In the genomic region with DNA sequence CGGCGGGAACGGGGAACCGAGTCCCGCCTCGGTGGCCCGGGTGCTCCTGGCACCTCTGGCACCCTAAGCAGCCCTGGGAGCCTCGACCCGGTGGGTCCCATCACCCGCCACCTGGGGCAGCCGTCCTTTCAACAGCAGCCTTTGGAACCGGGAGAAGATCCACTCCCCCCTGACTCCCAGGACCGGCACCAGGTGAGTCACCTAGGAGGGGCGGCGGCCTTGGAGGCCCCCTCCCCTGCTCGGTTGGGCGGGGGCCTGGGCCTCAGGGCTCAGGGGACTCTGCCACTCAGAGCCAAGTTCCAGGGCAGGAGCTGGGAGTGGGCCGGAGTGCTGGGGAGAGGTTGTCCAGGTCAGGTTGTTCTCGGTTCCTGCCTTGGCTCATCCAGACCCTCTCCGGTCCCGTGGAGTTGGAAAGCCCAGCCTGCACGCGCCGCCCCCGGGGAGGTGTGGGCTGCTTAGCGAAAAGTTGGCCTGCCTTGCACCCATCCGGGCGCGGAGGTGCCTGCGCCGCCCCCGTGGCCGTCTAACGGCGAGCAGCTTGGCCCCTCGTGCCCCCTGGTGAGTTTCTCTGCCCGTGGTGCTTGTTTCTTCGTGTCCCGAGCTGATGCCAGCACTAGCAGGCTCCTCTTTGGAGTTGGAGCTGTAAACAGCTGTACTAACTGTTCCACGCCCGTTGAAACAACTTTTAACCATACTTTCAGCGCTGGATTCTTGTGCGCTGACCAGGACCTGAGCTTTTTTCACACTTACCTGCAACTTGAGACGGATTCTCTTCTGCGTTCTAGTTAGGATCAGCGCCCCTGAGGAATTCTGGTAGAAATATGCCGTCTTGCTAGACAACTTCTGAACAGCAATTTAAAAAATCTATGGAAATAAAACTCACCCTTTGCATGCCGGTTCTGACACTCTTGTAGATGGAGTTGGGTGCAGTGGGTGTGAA, we compare ENCODE assay signal across 8 mouse cellular contexts. TPM values are rescaled to one million over a fixed set of nuclear protein-coding genes. Genes with fewer than 3 reads are reported as not detected.
DNase-seq lines count a peak whose midpoint lies in the region; ATAC-seq lines count a peak whose summit lies in the region.

No protein-coding gene starts in this region.

- DNase-seq in layer of hippocampus, postnatal 36 days = peak; percentile 2 to 6
- DNase-seq in layer of hippocampus, adult 11-12 months (ENCODE audit: low spot score) = no peak
- DNase-seq in cerebellum, adult 8-10 months = peak; percentile 2
- peak; percentile 26 for DNase-seq in gastrocnemius, postnatal 10 days
- DNase-seq in hindbrain, embryonic 14.5 days (ENCODE audit: low spot score) = no peak
- DNase-seq in liver = peak; percentile 28
- peak; percentile 8 for DNase-seq in midbrain, embryonic 14.5 days
- peak; percentile 46 for DNase-seq in testis, postnatal 10 days (ENCODE audit: low spot score)

- no peak overlapping the region for H3K27ac ChIP-seq in hindbrain, embryonic 14.5 days
- H3K27ac ChIP-seq in midbrain, embryonic 14.5 days (replicated peaks; ENCODE audit: low read depth, low read length) = no peak overlapping the region

- ATAC-seq in hindbrain, embryonic 14.5 days (ENCODE audit: low FRiP score) = peak; percentile 38; the same call in 1 of the 2 replicates
- 0 out of 2 replicates have a peak, but pooled peaks have one; percentile 0 for ATAC-seq in midbrain, embryonic 14.5 days (ENCODE audit: low FRiP score, low TSS enrichment)

- no peaks in the 10 kb centered on the region for H3K36me3 ChIP-seq in hindbrain, embryonic 14.5 days (replicated peaks; ENCODE audit: control insufficient read depth, insufficient read depth)
- H3K36me3 ChIP-seq in midbrain, embryonic 14.5 days (ENCODE audit: control insufficient read depth, insufficient read depth, low read length) = no peaks in the 10 kb centered on the region

- H3K9me3 ChIP-seq in hindbrain, embryonic 14.5 days (ENCODE audit: control insufficient read depth, low read length) = no peaks in the 10 kb centered on the region
- H3K9me3 ChIP-seq in midbrain, embryonic 14.5 days (ENCODE audit: control insufficient read depth, low read length) = no peaks in the 10 kb centered on the region

- peak overlapping the region; percentile 85 for H3K4me2 ChIP-seq in hindbrain, embryonic 14.5 days (replicated peaks)
- peak overlapping the region; percentile 78 for H3K4me2 ChIP-seq in midbrain, embryonic 14.5 days (ENCODE audit: low read length)

- peak overlapping the region; percentile 53 for H3K4me3 ChIP-seq in hindbrain, embryonic 14.5 days (replicated peaks; ENCODE audit: low read length)
- peak overlapping the region; percentile 50 for H3K4me3 ChIP-seq in midbrain, embryonic 14.5 days (replicated peaks; ENCODE audit: low read depth, low read length)

- 17% methylated on average over 48 of the region's 48 CpGs for WGBS in hindbrain, embryonic 14.5 days
- 20% methylated on average over 48 of the region's 48 CpGs for WGBS in midbrain, embryonic 14.5 days

- H3K27me3 ChIP-seq in hindbrain, embryonic 14.5 days (ENCODE audit: control insufficient read depth, insufficient read depth, low read length) = peaks cover 32% of the 10 kb centered on the region; the same call in 1 of the 2 replicates
- peaks cover 12% of the 10 kb centered on the region; the same call in 1 of the 2 replicates for H3K27me3 ChIP-seq in midbrain, embryonic 14.5 days (ENCODE audit: control insufficient read depth, insufficient read depth, low read length)

- H3K9ac ChIP-seq in hindbrain, embryonic 14.5 days = peak overlapping the region; percentile 60
- peak overlapping the region; percentile 45 for H3K9ac ChIP-seq in midbrain, embryonic 14.5 days (replicated peaks; ENCODE audit: low read length)

- H3K4me1 ChIP-seq in hindbrain, embryonic 14.5 days (replicated peaks; ENCODE audit: control insufficient read depth, insufficient read depth, low read length) = no peaks in the 10 kb centered on the region
- H3K4me1 ChIP-seq in midbrain, embryonic 14.5 days (ENCODE audit: control insufficient read depth, insufficient read depth, low read length) = no peaks in the 10 kb centered on the region

RNA-seq across cellular contexts. Expression of gene Eda, which starts 0.8 kb away (rescaled TPM):
- 1 to 10 TPM; 4.9 to 5.4 TPM for total RNA-seq in layer of hippocampus, postnatal 36 days (2021)
- 10 to 100 TPM; 11.0 to 13.2 TPM for total RNA-seq in gastrocnemius, postnatal 10 days (2021)
- 2.9 and 3.0 TPM in 2 replicates for polyA plus RNA-seq in hindbrain, embryonic 14.5 days (2014; fragmentation: Nextera tagmentation; extraction: Ambion mirVana)
- 1.4 and 2.1 TPM in 2 replicates for polyA plus RNA-seq in midbrain, embryonic 14.5 days (2014; fragmentation: Nextera tagmentation; extraction: Ambion mirVana)

Comparison
In these comparisons a context has a peak if more than half of its experiments do, and no peak if none do; other contexts are left out.
1. DNase-seq: peak in layer of hippocampus, postnatal 36 days (2 of 2), cerebellum, adult 8-10 months (single experiment), gastrocnemius, postnatal 10 days (single experiment), liver (single experiment), midbrain, embryonic 14.5 days (single experiment) and testis, postnatal 10 days (single experiment); none in layer of hippocampus, adult 11-12 months (single experiment) and hindbrain, embryonic 14.5 days (single experiment).